Mouse (Mus musculus): ENCODE measurements around the gene Polg. TPM values are rescaled to one million over a fixed set of nuclear protein-coding genes. Genes with fewer than 3 reads are reported as not detected.

The Polg gene
- 37.8 TPM for polyA plus RNA-seq (2012; fragmentation: generic; extraction: Trizol)
- long read RNA-seq, experiment 1, full-length matches to known transcripts = 5 of 11 reads
- long read RNA-seq, experiment 1, partial matches to known transcripts = 3 of 11 reads
- long read RNA-seq, experiment 1, other reads (novel, unspliced or antisense) = 3 of 11 reads
- long read RNA-seq, experiment 2, full-length matches to known transcripts = 215 of 281 reads
- long read RNA-seq, experiment 2, partial matches to known transcripts = 18 of 281 reads
- long read RNA-seq, experiment 2, other reads (novel, unspliced or antisense) = 48 of 281 reads

DNA sequence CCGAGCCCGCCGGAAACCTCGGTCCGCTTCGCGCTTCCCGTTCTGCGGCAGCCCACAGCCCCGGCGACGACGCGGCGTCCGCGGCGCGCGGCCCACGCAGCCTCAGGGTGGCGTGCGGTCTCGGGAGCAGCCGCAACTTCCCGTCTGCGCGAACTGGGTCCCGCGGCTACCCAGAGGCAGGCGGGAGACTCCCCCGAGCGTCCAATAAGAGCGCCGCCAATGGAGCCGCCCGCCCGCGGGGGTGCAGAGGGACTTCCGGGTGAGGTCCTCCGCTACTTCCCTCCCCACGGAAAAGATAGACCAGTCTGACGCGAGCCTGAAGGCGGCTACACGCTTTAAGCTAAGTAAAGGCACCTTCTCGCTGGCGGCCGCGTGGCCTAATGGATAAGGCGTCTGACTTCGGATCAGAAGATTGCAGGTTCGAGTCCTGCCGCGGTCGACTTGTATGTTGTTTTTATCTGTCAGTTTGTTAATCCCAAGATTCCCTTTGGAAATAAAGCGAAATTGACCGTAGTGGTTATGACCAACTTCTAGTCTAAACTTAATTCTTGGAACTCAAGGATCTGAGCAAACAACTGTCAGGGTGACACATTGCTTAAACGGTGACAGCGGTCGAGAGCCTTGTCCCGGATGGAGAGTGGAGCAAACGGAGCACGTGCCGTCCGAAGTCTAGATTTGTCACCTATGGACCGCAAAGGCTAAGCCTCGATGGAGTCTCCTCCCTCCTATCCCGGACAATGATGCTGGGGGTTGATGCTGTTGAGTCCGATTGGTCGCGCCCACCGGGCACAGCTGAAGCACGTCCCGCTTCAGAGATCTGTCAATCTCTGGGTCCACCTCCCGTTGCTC, at the start of gene Polg:
TSS of gene Polg (minus strand) at position 310 of the 849 bp plus-strand sequence.
- Histone ChIP-seq H3K79me3 (ENCODE audit: low read depth) (peaks cover 18% of the 10 kb centered on the region), H3K4me3 (ENCODE audit: insufficient read depth, poor library complexity, severe bottlenecking) (peak within 1 kb of the TSS; percentile 62), H3K79me2 (ENCODE audit: control insufficient read depth, insufficient read depth) (peaks cover 28% of the 10 kb centered on the region), H3K27me3 (ENCODE audit: control insufficient read depth, insufficient read depth, insufficient read length) (no peaks in the 10 kb centered on the region), H3ac (ENCODE audit: control insufficient read depth, insufficient read length, low read depth) (peak within 1 kb of the TSS; percentile 70), H3K36me3 (ENCODE audit: control insufficient read depth, insufficient read depth) (peaks cover 17% of the 10 kb centered on the region)
- no peak for TF ChIP-seq MYOG (IDR thresholded peaks at IDR 0.05; ENCODE audit: control insufficient read depth, extremely low read depth, insufficient read length)
- no peak for TF ChIP-seq FOSL1 (IDR thresholded peaks at IDR 0.05; ENCODE audit: insufficient read depth, low read length, poor library complexity, severe bottlenecking)
- peak; percentile 22 for TF ChIP-seq MYOD1 (IDR thresholded peaks at IDR 0.05; ENCODE audit: control insufficient read depth, insufficient read length, low read depth)
- TF ChIP-seq MAX (IDR thresholded peaks at IDR 0.05) = peak; percentile 56
- no peak for TF ChIP-seq CEBPB (IDR thresholded peaks at IDR 0.05; ENCODE audit: low read depth)
- TF ChIP-seq CTCF (IDR thresholded peaks at IDR 0.05; ENCODE audit: control insufficient read depth, insufficient read depth, insufficient read length) = peak; percentile 0
- peak; percentile 80 for TF ChIP-seq USF1 (IDR thresholded peaks at IDR 0.05; ENCODE audit: low read depth)

- peaks cover 60% of the 10 kb centered on the region for H3K27me3 ChIP-seq (ENCODE audit: control insufficient read depth, insufficient read depth, insufficient read length)
- TF ChIP-seq MAX (IDR thresholded peaks at IDR 0.05) (no peak), MYOG (IDR thresholded peaks at IDR 0.05; ENCODE audit: control insufficient read depth, extremely low read depth, insufficient read length) (no peak), MYOD1 (IDR thresholded peaks at IDR 0.05; ENCODE audit: control insufficient read depth, insufficient read length, low read depth) (no peak), FOSL1 (IDR thresholded peaks at IDR 0.05; ENCODE audit: insufficient read depth, low read length, poor library complexity, severe bottlenecking) (no peak), CEBPB (IDR thresholded peaks at IDR 0.05; ENCODE audit: low read depth) (no peak), CTCF (IDR thresholded peaks at IDR 0.05; ENCODE audit: control insufficient read depth, insufficient read depth, insufficient read length) (no peak), USF1 (IDR thresholded peaks at IDR 0.05; ENCODE audit: low read depth) (no peak)
- no peak overlapping the region for H3K4me3 ChIP-seq (ENCODE audit: insufficient read depth, poor library complexity, severe bottlenecking)
Observed at GRCm38 (mm10) chr7:79515861-79516260, 49.7 kb upstream of the Polg start.

DNA sequence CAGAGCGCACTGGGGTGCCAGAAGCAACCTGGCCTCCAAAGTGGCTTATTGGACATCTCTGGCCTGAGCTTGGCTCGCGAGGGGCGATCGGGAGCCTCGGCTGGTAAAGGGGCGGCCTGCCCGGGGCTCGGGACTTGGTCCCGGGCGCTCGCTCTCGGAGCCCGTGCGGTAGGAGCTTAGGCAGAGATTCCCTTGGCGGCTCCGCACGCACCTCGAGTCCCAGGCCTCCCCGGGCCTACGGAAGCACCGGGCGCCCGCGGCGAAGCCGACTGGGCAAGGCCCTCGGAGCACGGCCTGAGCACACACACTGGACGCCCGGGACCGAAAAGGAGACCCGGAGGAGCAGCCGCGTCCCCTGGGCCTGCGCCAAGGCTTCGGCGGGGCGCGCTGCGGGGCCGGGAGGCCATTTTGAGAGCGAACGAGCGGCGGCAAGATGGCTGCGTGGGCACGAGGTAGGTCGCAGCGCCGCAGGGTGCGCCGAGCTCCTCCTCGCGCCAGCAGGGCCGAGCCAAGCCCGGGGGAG, 49.1 kb upstream of the Polg start:
- H3K27me3 ChIP-seq (ENCODE audit: control insufficient read depth, insufficient read depth, insufficient read length) = peaks cover 59% of the 10 kb centered on the region

More at GRCm38 (mm10) chr7:79515861-79516260, 49.7 kb upstream of the Polg start:
- H3ac ChIP-seq (ENCODE audit: control insufficient read depth, insufficient read length, low read depth) = no peak overlapping the region
- H3K79me2 ChIP-seq (ENCODE audit: control insufficient read depth, insufficient read depth) = no peaks in the 10 kb centered on the region
- no peaks in the 10 kb centered on the region for H3K36me3 ChIP-seq (ENCODE audit: control insufficient read depth, insufficient read depth)
- H3K79me3 ChIP-seq (ENCODE audit: low read depth) = no peaks in the 10 kb centered on the region

DNA sequence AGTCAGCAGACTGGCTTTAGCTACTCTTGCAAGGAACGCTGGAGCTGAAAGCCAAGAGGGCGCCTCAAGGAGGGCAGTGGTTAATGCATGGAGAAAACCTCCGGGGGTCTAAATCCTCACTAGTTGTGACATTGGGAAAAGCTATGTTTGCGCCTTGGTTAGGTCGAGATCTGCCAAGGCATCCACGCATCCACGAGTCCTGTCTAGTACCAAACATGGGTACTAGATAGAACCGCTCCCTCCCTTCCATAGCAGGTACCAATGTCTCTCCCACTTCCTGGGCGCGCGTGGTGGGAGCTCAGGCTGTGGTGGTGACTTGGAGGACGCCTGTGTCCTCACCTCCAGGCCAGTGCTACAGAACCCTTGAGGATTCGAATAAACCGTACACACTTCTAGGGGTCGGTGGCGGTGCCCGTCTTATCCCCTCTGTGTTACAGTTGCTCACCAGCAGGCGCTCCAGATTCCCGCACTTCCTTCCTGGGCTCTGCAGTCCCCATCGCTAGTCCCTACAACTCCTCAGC, 48.3 kb upstream of the Polg start:
- Histone ChIP-seq H3K36me3 (ENCODE audit: control insufficient read depth, insufficient read depth) (no peaks in the 10 kb centered on the region), H3K79me2 (ENCODE audit: control insufficient read depth, insufficient read depth) (no peaks in the 10 kb centered on the region), H3ac (ENCODE audit: control insufficient read depth, insufficient read length, low read depth) (no peak overlapping the region), H3K4me3 (ENCODE audit: insufficient read depth, poor library complexity, severe bottlenecking) (no peak overlapping the region), H3K79me3 (ENCODE audit: low read depth) (no peaks in the 10 kb centered on the region), H3K27me3 (ENCODE audit: control insufficient read depth, insufficient read depth, insufficient read length) (peaks cover 66% of the 10 kb centered on the region)
- TF ChIP-seq MAX (IDR thresholded peaks at IDR 0.05) (no peak), FOSL1 (IDR thresholded peaks at IDR 0.05; ENCODE audit: insufficient read depth, low read length, poor library complexity, severe bottlenecking) (no peak), CTCF (IDR thresholded peaks at IDR 0.05; ENCODE audit: control insufficient read depth, insufficient read depth, insufficient read length) (no peak), USF1 (IDR thresholded peaks at IDR 0.05; ENCODE audit: low read depth) (no peak), CEBPB (IDR thresholded peaks at IDR 0.05; ENCODE audit: low read depth) (no peak), MYOG (IDR thresholded peaks at IDR 0.05; ENCODE audit: control insufficient read depth, extremely low read depth, insufficient read length) (no peak)

More for the DNA sequence above, 49.1 kb upstream of the Polg start:
- no peak for TF ChIP-seq USF1 (IDR thresholded peaks at IDR 0.05; ENCODE audit: low read depth)
- no peak for TF ChIP-seq CTCF (IDR thresholded peaks at IDR 0.05; ENCODE audit: control insufficient read depth, insufficient read depth, insufficient read length)
- no peak for TF ChIP-seq FOSL1 (IDR thresholded peaks at IDR 0.05; ENCODE audit: insufficient read depth, low read length, poor library complexity, severe bottlenecking)
- no peak for TF ChIP-seq MAX (IDR thresholded peaks at IDR 0.05)
- no peak for TF ChIP-seq MYOD1 (IDR thresholded peaks at IDR 0.05; ENCODE audit: control insufficient read depth, insufficient read length, low read depth)
- TF ChIP-seq CEBPB (IDR thresholded peaks at IDR 0.05; ENCODE audit: low read depth) = no peak
- no peak for TF ChIP-seq MYOG (IDR thresholded peaks at IDR 0.05; ENCODE audit: control insufficient read depth, extremely low read depth, insufficient read length)
- H3K4me3 ChIP-seq (ENCODE audit: insufficient read depth, poor library complexity, severe bottlenecking) = no peak overlapping the region
- H3K79me2 ChIP-seq (ENCODE audit: control insufficient read depth, insufficient read depth) = no peaks in the 10 kb centered on the region
- no peaks in the 10 kb centered on the region for H3K79me3 ChIP-seq (ENCODE audit: low read depth)
- no peaks in the 10 kb centered on the region for H3K36me3 ChIP-seq (ENCODE audit: control insufficient read depth, insufficient read depth)
- H3ac ChIP-seq (ENCODE audit: control insufficient read depth, insufficient read length, low read depth) = no peak overlapping the region

DNA sequence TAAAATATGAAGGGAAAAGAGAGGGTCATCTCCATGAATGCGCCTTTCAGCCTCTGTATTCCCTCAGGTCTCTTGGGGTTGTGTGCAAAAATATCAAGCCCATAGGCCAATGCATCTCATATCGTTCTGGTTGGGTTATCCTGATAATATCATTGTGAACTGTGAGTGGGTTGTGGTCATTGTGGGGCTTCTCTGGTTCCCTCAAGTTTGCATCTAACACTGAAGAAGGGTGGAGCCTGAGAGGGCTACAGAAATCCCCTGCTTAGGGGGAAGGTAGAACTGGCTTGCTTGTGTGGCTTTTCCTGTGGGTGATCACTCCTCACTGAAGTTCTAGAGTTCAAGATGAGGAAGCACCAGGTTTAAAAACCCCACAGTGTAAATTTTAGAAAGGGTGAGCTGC, 47.3 kb upstream of the Polg start:
- Histone ChIP-seq H3K79me3 (ENCODE audit: low read depth) (no peaks in the 10 kb centered on the region), H3ac (ENCODE audit: control insufficient read depth, insufficient read length, low read depth) (no peak overlapping the region), H3K36me3 (ENCODE audit: control insufficient read depth, insufficient read depth) (no peaks in the 10 kb centered on the region), H3K27me3 (ENCODE audit: control insufficient read depth, insufficient read depth, insufficient read length) (peaks cover 67% of the 10 kb centered on the region), H3K79me2 (ENCODE audit: control insufficient read depth, insufficient read depth) (no peaks in the 10 kb centered on the region), H3K4me3 (ENCODE audit: insufficient read depth, poor library complexity, severe bottlenecking) (no peak overlapping the region)
- no peak for TF ChIP-seq MAX (IDR thresholded peaks at IDR 0.05)
- no peak for TF ChIP-seq MYOD1 (IDR thresholded peaks at IDR 0.05; ENCODE audit: control insufficient read depth, insufficient read length, low read depth)
- no peak for TF ChIP-seq FOSL1 (IDR thresholded peaks at IDR 0.05; ENCODE audit: insufficient read depth, low read length, poor library complexity, severe bottlenecking)
- TF ChIP-seq MYOG (IDR thresholded peaks at IDR 0.05; ENCODE audit: control insufficient read depth, extremely low read depth, insufficient read length) = no peak
- no peak for TF ChIP-seq CTCF (IDR thresholded peaks at IDR 0.05; ENCODE audit: control insufficient read depth, insufficient read depth, insufficient read length)
- TF ChIP-seq USF1 (IDR thresholded peaks at IDR 0.05; ENCODE audit: low read depth) = no peak
- no peak for TF ChIP-seq CEBPB (IDR thresholded peaks at IDR 0.05; ENCODE audit: low read depth)
